Mouse (Mus musculus) neural tube, embryonic 15.5 days (tissue): ENCODE data around the gene Plaur. TPM values are rescaled to one million over a fixed set of nuclear protein-coding genes. Genes with fewer than 3 reads are reported as not detected.

ENCODE experiments used
- ATAC-seq: fragments of 200-750 bp; cut with Nextera tagmentation; 2 replicates; pipeline ENCODE4 v1.8.0; 2017; ENCODE audit warnings: mild to moderate bottlenecking, moderate TSS enrichment, moderate library complexity; ENCODE audit not compliant: low FRiP score
- H3K27ac ChIP-seq: fragments of 300-500 bp; sonication (generic); replicated peaks from 2 replicates; pipeline ENCODE4 v1.5.1; 2015; ENCODE audit warnings: mild to moderate bottlenecking, inconsistent platforms
- H3K27me3 ChIP-seq: fragments of 300-500 bp; sonication (generic); replicated peaks from 2 replicates; pipeline ENCODE4 v1.6.1; 2015; ENCODE audit warnings: inconsistent platforms
- H3K36me3 ChIP-seq: fragments of 300-500 bp; sonication (generic); 2 replicates; pipeline ENCODE4 v1.6.1; 2015; ENCODE audit warnings: inconsistent platforms
- H3K4me1 ChIP-seq: fragments of 300-500 bp; sonication (generic); 2 replicates; pipeline ENCODE4 v1.6.1; 2015; ENCODE audit warnings: inconsistent platforms
- H3K4me2 ChIP-seq: fragments of 300-500 bp; sonication (generic); 2 replicates; pipeline ENCODE4 v1.6.1; 2015; ENCODE audit warnings: inconsistent platforms, mild to moderate bottlenecking, moderate library complexity
- H3K4me3 ChIP-seq: fragments of 300-500 bp; sonication (generic); replicated peaks from 2 replicates; pipeline ENCODE4 v1.5.1; 2015; ENCODE audit warnings: mild to moderate bottlenecking, inconsistent platforms
- H3K9ac ChIP-seq: fragments of 300-500 bp; sonication (generic); replicated peaks from 2 replicates; pipeline ENCODE4 v1.6.1; 2015; ENCODE audit warnings: mild to moderate bottlenecking, inconsistent platforms
- H3K9me3 ChIP-seq: fragments of 300-500 bp; sonication (generic); replicated peaks from 2 replicates; pipeline ENCODE4 v1.6.1; 2016; ENCODE audit warnings: inconsistent platforms
- WGBS: fragments of 180-500 bp; shearing (Covaris S2); methylation state at CpG from one replicate; pipeline ENCODE4 v1.1.7; 2015; ENCODE audit warnings: mixed read lengths; 5-methylcytosine and 5-hydroxymethylcytosine counted together
- polyA plus RNA-seq: library from polyadenylated mRNA; unstranded; fragments of >200 nt; fragmentation: Nextera tagmentation; extraction: Ambion mirVana; gene quantifications from 2 replicates; pipeline ENCODE4 v1.2.1, GENCODE M21; 2015

The Plaur gene
- polyA plus RNA-seq, 1 experiment from 2014 or later: 1.7 TPM

DNA sequence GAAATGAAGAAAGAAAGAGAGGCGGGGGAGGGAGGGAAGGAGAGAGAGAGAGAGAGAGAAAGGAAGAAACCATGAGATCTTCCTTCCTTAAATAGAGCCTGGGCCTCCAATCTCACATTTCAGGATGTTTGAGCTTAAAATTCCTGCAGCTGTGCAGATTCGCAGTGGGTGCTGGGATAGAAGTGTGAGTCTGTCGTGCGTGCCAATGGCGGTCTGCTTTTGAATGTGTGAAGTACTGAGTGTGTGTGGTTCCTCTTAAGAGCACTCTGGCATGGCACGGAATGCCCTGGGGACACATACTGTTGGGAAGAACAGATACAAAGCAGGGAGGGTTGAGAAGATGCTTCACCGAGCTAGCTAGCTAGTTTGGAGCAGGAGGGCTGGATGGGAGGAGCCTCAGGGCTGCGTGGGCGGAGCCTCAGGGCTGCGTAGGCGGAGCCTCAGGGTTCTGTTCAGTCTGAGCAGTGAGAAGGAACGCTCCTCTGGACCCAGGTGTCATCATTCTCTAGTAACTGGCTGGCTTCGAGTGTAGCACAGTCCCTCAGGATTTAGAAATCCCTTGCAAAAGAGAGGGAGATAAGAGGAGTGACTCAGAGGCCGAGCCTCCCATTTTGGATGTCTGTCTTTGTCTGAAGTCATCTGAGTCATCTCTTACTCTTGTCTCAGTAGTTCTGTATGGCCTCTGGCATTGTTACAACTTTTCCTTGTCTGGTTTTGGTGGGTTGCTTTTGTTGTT lies 13.3 kb upstream of the Plaur start:
- Histone ChIP-seq H3K27ac (no peak overlapping the region), H3K36me3 (no peaks in the 10 kb centered on the region), H3K4me1 (no peaks in the 10 kb centered on the region), H3K27me3 (no peaks in the 10 kb centered on the region), H3K9me3 (no peaks in the 10 kb centered on the region), H3K9ac (no peak overlapping the region), H3K4me3 (no peak overlapping the region), H3K4me2 (no peak overlapping the region)
- 60% methylated on average over 14 of the region's 14 CpGs for WGBS
- no peak for ATAC-seq

DNA sequence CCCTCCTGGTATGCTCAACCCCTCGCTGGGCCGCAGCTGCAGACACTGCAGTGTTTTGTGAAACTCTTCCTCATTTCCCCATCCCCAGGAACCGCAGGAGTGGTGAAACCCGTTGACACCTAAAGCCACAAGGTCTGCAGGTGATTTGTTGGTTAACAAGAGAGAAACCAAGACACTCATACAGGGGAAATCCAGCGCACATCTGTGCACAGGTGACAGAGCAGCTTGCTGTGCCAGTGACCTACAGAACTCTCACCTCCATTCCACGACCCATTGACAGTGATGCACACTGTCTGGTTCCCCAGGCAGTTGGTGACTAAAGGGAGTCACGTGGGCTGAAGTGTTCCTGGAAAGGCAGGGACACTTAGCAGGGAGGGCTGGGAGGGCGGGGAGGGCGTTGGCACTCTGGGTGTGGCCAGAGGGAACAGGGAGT lies 11.7 kb upstream of the Plaur start:
- Histone ChIP-seq H3K4me1 (no peaks in the 10 kb centered on the region), H3K27me3 (no peaks in the 10 kb centered on the region), H3K9ac (no peak overlapping the region), H3K4me2 (no peak overlapping the region), H3K27ac (no peak overlapping the region), H3K9me3 (no peaks in the 10 kb centered on the region), H3K4me3 (no peak overlapping the region), H3K36me3 (no peaks in the 10 kb centered on the region)
- 69% methylated on average over 9 of the region's 9 CpGs for WGBS
- no peak for ATAC-seq

DNA sequence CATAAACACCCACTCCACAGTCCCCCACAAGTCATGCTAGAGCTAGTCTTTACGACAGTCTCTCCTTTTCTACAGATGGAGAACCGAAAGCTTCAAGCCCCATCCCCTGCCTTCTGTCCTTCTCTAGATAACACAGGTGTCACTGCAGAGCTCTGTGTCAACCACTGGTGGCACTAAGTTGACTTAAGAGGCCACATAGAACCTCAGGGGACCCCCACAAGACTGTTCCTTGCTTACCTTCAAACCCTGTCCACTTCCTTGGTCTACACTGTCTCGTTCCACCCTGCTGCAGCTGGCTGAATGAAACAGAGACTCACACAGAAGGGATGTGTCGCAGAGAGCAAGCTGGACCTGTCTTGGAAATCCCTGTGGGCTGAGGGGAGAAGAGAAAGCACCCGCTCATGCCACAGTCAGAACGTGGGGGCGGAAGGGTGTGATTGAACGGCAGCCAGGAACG lies 10.4 kb upstream of the Plaur start, which contains the start of gene Irgc1:
TSS of gene Irgc1 (minus strand) at position 443 of the 457 bp plus-strand sequence.
- WGBS: 87% methylated on average over 9 of the region's 9 CpGs
- no peaks in the 10 kb centered on the region for H3K27me3 ChIP-seq

DNA sequence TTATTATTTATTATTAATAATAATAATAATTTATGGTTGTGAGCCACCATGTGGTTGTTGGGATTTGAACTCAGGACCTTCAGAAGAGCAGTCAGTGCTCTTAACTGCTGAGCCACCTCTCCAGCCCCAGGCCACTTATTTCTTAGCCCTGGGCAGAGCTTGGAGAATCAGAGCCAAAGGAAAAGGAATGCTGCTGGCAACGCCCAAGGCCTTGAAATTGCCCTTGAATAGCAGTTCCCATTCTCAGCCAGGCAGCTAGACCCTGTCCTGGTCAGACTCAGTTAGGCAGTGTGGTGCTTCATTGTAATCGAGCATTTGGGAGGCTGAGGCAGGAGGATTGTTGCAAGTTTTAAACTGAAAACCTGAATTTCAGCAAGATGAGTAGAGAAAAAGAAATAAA lies 8.1 kb upstream of the Plaur start:
- no peak overlapping the region for H3K4me2 ChIP-seq
- no peak overlapping the region for H3K9ac ChIP-seq
- WGBS: 75% methylated on average over 2 of the region's 2 CpGs
- no peak overlapping the region for H3K4me3 ChIP-seq
- H3K27me3 ChIP-seq: no peaks in the 10 kb centered on the region
- ATAC-seq: no peak
- H3K27ac ChIP-seq: no peak overlapping the region
- no peaks in the 10 kb centered on the region for H3K4me1 ChIP-seq
- H3K36me3 ChIP-seq: no peaks in the 10 kb centered on the region
- no peaks in the 10 kb centered on the region for H3K9me3 ChIP-seq

More for the DNA sequence above, 10.4 kb upstream of the Plaur start, which contains the start of gene Irgc1:
- Histone ChIP-seq H3K36me3 (no peaks in the 10 kb centered on the region), H3K4me2 (no peak within 1 kb of the TSS), H3K4me3 (no peak within 1 kb of the TSS), H3K27ac (no peak within 1 kb of the TSS), H3K9me3 (no peaks in the 10 kb centered on the region), H3K9ac (no peak within 1 kb of the TSS), H3K4me1 (no peaks in the 10 kb centered on the region)
- ATAC-seq: no peak

DNA sequence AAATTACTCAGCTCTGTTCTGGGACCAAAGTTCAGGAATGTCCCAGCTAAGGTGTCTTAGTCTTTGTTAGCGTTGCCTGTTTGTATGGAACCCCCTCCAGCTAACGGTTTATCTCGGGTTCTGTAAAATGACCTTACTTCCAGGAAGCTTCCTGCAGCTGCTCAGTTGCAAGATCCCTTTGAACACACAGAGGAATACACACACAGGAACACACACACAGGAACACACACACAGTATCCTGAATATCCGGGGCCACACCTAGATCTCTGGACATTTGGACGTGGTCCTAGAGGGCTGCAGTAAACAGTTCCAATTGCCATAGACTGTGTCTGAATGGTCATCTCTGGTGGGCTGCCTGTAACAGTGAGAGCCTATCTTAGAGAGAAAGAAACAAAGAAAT lies 6.6 kb upstream of the Plaur start:
- H3K4me3 ChIP-seq: no peak overlapping the region
- H3K27me3 ChIP-seq: no peaks in the 10 kb centered on the region
- H3K36me3 ChIP-seq: no peaks in the 10 kb centered on the region
- H3K27ac ChIP-seq: no peak overlapping the region
- H3K4me2 ChIP-seq: no peak overlapping the region
- no peaks in the 10 kb centered on the region for H3K9me3 ChIP-seq
- H3K4me1 ChIP-seq: no peaks in the 10 kb centered on the region
- WGBS: 84% methylated on average over 5 of the region's 5 CpGs
- no peak for ATAC-seq
- no peak overlapping the region for H3K9ac ChIP-seq

DNA sequence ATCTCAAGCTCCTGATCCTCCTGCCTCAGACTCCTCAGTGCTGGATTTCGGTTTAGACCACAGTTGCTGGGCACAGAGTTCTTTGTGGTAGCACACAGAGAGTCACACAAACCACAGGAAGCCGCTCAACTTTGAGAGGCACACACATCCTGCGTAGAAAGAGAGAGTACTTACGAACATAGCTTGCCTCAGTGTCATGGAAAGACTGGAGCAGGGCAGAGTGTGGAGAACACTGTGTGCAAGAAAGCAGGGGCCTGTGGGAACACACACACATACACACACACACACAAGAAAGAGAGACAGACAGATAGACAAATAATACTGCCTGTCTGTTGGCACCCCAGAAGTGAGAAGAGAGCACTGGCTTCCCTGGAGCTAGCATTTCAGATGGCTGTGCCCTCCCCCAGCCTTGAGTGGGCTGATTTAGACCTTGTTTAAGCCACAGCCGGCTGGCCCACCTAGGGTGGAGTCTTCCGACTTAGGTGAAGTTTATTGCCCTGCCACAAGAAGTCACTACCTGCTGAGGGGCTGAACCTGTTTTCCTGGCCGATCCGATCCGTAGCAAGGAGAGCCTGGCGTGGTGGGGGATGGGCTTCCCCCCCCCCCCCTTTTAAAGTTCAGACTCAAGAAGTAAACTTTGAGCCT lies 4.4 kb upstream of the Plaur start:
- no peak overlapping the region for H3K9ac ChIP-seq
- H3K4me3 ChIP-seq: no peak overlapping the region
- H3K4me2 ChIP-seq: no peak overlapping the region
- no peaks in the 10 kb centered on the region for H3K36me3 ChIP-seq
- no peak for ATAC-seq
- no peaks in the 10 kb centered on the region for H3K9me3 ChIP-seq
- no peaks in the 10 kb centered on the region for H3K27me3 ChIP-seq
- WGBS: 56% methylated on average over 10 of the region's 10 CpGs
- no peak overlapping the region for H3K27ac ChIP-seq
- peaks cover 6% of the 10 kb centered on the region for H3K4me1 ChIP-seq

DNA sequence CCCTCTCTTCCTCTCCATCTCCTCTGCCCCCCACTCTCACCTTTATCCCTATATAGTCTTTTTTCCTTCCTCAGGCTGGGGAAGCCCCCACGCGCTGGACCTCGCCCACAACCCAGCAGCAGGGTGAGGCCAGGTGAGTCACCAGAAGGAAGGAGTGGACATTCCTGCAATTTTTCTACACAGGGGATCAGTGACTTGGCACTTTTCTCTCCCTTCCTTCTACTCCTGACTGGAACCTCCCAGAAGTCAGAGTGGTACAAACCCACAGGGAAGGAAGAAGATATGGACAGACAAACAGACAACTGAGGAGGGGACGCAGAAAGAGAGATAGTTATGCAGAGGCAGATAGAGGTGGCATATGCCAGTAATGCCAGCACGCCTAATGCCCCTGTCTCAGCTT lies 2.8 kb upstream of the Plaur start:
- H3K9ac ChIP-seq: no peak overlapping the region
- H3K27me3 ChIP-seq: no peaks in the 10 kb centered on the region
- H3K4me3 ChIP-seq: no peak overlapping the region
- no peak overlapping the region for H3K27ac ChIP-seq
- H3K4me2 ChIP-seq: no peak overlapping the region
- no peaks in the 10 kb centered on the region for H3K9me3 ChIP-seq
- 91% methylated on average over 5 of the region's 5 CpGs for WGBS
- H3K4me1 ChIP-seq: peaks cover 11% of the 10 kb centered on the region
- no peak for ATAC-seq
- H3K36me3 ChIP-seq: no peaks in the 10 kb centered on the region

DNA sequence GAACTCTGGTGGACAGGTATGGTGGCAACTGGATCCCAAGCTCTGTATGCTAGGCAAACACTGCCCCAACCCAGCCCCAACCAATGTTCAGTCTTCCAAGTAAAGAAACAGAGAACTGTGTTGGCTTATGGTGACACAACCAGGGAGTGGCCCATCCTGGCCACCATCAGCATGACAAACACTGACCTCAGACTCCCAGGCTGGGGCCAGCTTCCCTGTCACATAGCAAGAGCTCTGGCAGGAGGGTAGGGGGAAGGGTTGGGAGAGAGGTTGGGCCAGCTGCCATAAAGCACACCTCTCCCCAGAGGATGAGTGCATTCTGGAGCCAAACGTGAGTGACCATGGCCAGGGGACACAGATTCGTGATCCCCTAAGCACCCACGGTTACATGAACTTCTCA lies 2.4 kb upstream of the Plaur start:
- WGBS: 54% methylated on average over 3 of the region's 3 CpGs
- Histone ChIP-seq H3K27me3 (no peaks in the 10 kb centered on the region), H3K27ac (no peak overlapping the region)

DNA sequence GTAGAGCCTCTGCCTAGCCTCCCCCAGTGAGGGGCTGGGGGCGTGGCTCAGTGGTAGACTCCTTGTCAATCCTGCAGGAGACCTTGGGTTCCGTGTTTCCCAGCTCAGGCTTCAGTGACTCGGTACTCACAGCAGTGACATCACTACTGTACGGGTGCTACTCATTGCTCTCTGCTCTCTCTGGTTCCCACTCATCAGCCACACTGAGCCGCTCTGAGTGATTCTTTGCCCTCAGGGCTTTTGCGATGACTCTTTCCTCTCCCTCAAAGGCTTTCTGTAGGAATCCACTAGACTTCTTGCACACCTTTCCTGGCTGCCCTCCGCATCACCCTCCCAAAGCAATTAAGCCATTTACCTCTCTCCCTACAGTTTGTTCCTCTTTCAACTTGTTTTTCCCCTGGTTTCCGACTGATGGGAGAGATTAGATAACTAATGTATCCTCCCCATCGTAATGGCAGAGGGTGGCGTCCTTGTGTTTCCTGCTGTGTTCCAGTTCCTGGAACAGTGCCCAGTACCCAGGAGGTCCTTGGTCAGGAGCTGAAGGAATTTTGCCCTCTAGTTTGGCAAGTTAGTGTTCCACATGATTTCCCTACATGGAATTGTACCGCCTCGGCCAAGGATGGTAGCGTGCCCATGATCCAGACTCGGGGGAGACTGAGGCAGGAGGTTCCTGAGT lies 770 bp upstream of the Plaur start:
- Histone ChIP-seq H3K9ac (no peak overlapping the region), H3K4me1 (peaks cover 11% of the 10 kb centered on the region), H3K4me3 (no peak overlapping the region), H3K27me3 (no peaks in the 10 kb centered on the region), H3K36me3 (no peaks in the 10 kb centered on the region), H3K27ac (no peak overlapping the region), H3K9me3 (no peaks in the 10 kb centered on the region), H3K4me2 (no peak overlapping the region)
- no peak for ATAC-seq
- 61% methylated on average over 14 of the region's 14 CpGs for WGBS

More for the DNA sequence above, 2.4 kb upstream of the Plaur start:
- no peaks in the 10 kb centered on the region for H3K9me3 ChIP-seq
- peaks cover 11% of the 10 kb centered on the region for H3K4me1 ChIP-seq
- no peak for ATAC-seq
- H3K9ac ChIP-seq: no peak overlapping the region
- H3K36me3 ChIP-seq: no peaks in the 10 kb centered on the region
- H3K4me3 ChIP-seq: no peak overlapping the region
- no peak overlapping the region for H3K4me2 ChIP-seq

DNA sequence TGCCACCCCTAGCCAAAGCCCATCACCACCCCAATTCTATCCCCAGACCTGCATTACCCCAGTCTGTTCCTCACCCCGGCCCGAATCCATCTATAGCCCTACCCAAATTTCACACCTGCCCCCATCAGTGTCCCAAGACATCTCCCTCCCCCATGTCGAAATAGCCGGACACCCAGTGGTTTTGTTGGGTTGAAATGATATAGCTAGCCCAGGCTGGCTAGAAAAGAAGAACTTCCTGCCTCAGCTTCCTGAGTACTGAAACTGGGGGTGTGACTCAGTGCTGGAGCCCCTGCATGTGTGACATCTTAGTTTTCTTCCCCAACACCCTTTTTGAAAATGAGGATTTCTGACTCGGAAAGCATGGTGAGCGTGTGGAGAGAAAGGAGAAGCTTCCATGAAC lies 4.6 kb downstream of the Plaur start:
- ATAC-seq: no peak
- 92% methylated on average over 6 of the region's 6 CpGs for WGBS
- H3K9ac ChIP-seq: no peak overlapping the region
- no peak overlapping the region for H3K27ac ChIP-seq
- H3K4me2 ChIP-seq: no peak overlapping the region
- H3K36me3 ChIP-seq: no peaks in the 10 kb centered on the region
- no peaks in the 10 kb centered on the region for H3K9me3 ChIP-seq
- H3K4me3 ChIP-seq: no peak overlapping the region
- H3K27me3 ChIP-seq: no peaks in the 10 kb centered on the region
- H3K4me1 ChIP-seq: peaks cover 11% of the 10 kb centered on the region

DNA sequence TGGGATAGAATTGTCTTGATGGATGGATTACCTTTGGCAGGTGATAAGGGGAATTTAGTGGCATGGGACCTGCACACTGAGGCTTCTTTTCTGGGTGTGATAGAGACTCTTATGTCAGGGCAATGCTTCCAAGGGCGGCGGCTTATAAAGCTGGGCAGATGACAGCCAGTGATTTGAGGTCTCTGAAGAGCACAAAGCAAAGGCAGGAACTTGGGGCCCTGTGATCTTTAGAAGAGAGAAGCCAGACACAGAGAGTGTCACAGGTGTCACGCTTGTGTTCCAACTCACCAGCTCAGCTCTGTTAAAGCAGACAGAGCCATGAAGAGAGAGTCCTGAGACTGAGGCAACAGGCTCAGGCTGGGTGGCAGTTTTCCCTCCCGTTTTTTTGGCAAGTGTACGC lies 5.6 kb downstream of the Plaur start:
- no peak for ATAC-seq
- Histone ChIP-seq H3K4me3 (no peak overlapping the region), H3K27ac (no peak overlapping the region), H3K27me3 (no peaks in the 10 kb centered on the region), H3K9me3 (no peaks in the 10 kb centered on the region), H3K4me2 (no peak overlapping the region), H3K36me3 (no peaks in the 10 kb centered on the region), H3K9ac (no peak overlapping the region), H3K4me1 (peaks cover 4% of the 10 kb centered on the region)
- WGBS: 83% methylated on average over 5 of the region's 5 CpGs

DNA sequence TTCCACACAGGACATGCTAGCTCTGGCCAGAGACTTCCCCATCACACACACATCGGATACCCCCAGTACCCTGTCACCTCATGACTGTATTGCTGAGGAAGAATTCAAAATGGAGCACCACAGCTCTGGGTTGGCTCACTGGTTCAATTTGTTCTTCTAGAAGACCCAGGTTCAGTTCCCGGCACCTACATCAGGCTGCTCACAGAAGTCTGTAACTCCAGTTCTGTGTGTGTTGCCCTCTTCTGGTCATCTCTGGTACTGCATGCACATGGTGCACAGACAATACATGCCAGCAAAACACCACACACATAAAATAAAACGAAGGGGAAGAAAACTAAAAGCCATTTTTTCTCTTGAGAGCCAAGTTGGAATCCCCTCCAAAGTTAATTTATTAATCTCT lies 6.8 kb downstream of the Plaur start:
- H3K9ac ChIP-seq: no peak overlapping the region
- H3K27ac ChIP-seq: no peak overlapping the region
- no peaks in the 10 kb centered on the region for H3K27me3 ChIP-seq
- ATAC-seq: no peak
- no peak overlapping the region for H3K4me2 ChIP-seq
- H3K4me1 ChIP-seq: 0 out of 2 replicates have a peak, but pooled peaks cover under 1% of the 10 kb centered on the region
- H3K4me3 ChIP-seq: no peak overlapping the region
- H3K36me3 ChIP-seq: no peaks in the 10 kb centered on the region
- no peaks in the 10 kb centered on the region for H3K9me3 ChIP-seq
- 79% methylated on average over 3 of the region's 3 CpGs for WGBS
